Mouse (Mus musculus) skeletal muscle tissue, postnatal 0 days (tissue): ENCODE data around the gene Gm9736. TPM values are rescaled to one million over a fixed set of nuclear protein-coding genes. Genes with fewer than 3 reads are reported as not detected.

Source experiments
- polyA plus RNA-seq: library from polyadenylated mRNA; unstranded; fragments of >200 nt; fragmentation: Nextera tagmentation; extraction: Ambion mirVana; gene quantifications from 2 replicates; pipeline ENCODE4 v1.2.1, GENCODE M21; 2015

Gene Gm9736
- not detected in 2 replicates for polyA plus RNA-seq

DNA sequence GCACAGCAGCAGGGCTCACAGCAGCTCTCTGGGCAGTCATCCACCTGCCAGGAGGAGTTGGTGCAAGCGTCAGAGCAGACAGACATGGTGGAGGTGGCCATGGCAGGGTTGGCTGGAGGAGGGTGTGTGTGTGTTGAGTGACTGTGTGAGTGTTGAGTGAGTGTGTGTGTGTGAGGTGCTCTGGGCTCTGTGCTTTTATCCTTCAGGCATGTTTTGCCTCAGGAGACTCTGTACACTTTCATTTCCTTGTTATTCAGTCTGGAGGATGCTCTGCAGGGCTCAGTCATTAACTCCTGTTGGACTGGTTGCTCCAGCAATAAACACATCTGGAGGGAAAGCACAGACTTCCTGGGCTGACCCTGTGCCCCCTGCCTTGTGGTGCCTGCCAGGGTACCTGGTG lies at the start of gene Gm9736:
Gene Gm9736, minus strand, starts transcription at position 101 of the 400 bp plus-strand sequence.

DNA sequence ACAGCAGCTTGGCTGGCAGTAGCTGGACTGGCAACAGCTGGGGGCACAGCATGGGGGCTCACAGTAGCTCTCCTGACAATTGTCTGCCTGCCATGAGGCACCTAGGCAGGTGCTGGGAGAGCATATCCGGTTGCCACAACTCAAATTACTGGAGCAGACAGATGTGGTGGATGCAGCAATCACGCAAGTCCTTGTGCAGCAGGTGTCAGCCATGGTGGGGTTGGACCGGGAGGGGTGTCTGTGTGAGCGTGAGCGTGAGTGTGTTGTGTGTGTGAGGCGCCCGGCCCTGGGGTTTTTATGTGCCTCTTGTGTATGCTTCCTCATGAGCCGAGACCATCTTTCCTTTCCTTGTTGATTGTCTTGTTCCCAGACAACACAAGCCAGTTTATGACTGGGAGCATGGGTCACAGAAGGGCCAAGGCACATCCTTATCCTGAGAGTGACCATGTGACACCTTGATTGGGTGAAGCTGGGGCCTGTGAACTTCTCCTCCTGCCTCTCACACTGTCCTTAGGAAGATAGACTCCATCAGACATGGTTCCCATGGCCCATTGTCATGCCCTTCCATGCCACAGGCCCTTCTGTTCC lies 47.9 kb upstream of the Gm9736 start, which contains the start of gene Gm19668:
Gene Gm19668, minus strand, starts transcription at position 213 of the 588 bp plus-strand sequence.

DNA sequence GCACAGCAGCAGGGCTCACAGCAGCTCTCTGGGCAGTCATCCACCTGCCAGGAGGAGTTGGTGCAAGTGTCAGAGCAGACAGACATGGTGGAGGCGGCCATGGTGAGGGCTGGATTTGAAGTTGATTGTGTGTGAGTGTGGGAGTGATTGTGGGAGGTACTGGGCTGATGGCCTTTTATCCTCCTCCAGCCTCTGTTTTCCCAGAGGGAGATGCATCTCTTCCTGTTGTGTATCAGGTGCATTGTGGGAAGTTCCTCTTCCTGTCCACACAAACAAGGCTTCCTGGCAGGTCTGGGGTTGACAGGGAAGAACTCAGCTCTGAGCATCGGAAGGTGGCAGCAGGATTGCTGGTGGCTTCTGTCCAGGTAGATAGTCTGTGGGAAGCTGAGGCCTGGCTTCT lies 43.8 kb upstream of the Gm9736 start, which contains the start of gene Gm9639:
Gene Gm9639, minus strand, starts transcription at position 101 of the 400 bp plus-strand sequence.

DNA sequence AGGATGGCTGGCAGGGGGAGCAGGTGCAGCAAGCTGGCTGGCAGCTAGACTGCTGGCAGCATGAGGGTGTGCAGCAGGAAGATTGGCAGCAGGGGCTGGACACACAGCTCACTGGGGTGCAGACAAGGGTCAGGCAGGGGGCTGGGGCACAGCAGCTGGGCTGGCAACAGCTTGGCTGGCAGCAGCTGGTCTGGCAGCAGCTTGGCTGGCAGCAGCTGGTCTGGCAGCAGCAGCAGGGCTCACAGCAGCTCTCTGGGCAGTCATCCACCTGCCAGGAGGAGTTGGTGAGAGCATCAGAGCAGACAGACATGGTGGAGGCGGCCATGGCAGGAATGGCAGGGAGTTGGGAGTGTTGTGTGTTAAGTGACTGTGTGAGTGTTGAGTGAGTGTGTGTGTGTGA lies 36.7 kb upstream of the Gm9736 start, which contains the start of gene Gm7137:
Gene Gm7137, minus strand, starts transcription at position 325 of the 400 bp plus-strand sequence.

DNA sequence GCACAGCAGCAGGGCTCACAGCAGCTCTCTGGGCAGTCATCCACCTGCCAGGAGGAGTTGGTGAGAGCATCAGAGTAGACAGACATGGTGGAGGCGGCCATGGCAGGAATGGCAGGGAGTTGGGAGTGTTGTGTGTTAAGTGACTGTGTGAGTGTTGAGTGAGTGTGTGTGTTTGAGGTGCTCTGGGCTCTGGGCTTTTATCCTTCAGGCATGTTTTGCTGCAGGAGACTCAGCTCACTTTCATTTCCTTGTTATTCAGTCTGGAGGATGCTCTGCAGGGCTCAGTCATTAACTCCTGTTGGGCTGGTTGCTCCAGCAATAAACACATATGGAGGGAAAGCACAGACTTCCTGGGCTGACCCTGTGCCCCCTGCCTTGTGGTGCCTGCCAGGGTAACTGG lies 31.3 kb upstream of the Gm9736 start, which contains the start of gene Gm3250:
Gene Gm3250, minus strand, starts transcription at position 101 of the 400 bp plus-strand sequence.

DNA sequence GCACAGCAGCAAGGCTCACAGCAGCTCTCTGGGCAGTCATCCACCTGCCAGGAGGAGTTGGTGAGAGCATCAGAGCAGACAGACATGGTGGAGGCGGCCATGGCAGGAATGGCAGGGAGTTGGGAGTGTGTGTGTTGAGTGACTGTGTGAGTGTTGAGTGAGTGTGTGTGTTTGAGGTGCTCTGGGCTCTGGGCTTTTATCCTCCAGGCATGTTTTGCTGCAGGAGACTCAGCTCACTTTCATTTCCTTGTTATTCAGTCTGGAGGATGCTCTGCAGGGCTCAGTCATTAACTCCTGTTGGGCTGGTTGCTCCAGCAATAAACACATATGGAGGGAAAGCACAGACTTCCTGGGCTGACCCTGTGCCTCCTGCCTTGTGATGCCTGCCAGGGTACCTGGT lies 25.7 kb upstream of the Gm9736 start, which contains the start of gene Gm7138:
Gene Gm7138, minus strand, starts transcription at position 101 of the 400 bp plus-strand sequence.

DNA sequence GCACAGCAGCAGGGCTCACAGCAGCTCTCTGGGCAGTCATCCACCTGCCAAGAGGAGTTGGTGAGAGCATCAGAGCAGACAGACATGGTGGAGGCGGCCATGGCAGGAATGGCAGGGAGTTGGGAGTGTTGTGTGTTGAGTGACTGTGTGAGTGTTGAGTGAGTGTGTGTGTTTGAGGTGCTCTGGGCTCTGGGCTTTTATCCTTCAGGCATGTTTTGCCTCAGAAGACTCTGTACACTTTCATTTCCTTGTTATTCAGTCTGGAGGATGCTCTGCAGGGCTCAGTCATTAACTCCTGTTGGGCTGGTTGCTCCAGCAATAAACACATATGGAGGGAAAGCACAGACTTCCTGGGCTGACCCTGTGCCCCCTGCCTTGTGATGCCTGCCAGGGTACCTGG lies 20.1 kb upstream of the Gm9736 start, which contains the start of gene Gm3238:
Gene Gm3238, minus strand, starts transcription at position 101 of the 400 bp plus-strand sequence.

DNA sequence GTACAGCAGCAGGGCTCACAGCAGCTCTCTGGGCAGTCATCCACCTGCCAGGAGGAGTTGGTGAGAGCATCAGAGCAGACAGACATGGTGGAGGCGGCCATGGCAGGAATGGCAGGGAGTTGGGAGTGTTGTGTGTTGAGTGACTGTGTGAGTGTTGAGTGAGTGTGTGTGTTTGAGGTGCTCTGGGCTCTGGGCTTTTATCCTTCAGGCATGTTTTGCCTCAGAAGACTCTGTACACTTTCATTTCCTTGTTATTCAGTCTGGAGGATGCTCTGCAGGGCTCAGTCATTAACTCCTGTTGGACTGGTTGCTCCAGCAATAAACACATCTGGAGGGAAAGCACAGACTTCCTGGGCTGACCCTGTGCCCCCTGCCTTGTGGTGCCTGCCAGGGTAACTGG lies 8.4 kb upstream of the Gm9736 start, which contains the start of gene Gm3233:
Gene Gm3233, minus strand, starts transcription at position 101 of the 400 bp plus-strand sequence.

DNA sequence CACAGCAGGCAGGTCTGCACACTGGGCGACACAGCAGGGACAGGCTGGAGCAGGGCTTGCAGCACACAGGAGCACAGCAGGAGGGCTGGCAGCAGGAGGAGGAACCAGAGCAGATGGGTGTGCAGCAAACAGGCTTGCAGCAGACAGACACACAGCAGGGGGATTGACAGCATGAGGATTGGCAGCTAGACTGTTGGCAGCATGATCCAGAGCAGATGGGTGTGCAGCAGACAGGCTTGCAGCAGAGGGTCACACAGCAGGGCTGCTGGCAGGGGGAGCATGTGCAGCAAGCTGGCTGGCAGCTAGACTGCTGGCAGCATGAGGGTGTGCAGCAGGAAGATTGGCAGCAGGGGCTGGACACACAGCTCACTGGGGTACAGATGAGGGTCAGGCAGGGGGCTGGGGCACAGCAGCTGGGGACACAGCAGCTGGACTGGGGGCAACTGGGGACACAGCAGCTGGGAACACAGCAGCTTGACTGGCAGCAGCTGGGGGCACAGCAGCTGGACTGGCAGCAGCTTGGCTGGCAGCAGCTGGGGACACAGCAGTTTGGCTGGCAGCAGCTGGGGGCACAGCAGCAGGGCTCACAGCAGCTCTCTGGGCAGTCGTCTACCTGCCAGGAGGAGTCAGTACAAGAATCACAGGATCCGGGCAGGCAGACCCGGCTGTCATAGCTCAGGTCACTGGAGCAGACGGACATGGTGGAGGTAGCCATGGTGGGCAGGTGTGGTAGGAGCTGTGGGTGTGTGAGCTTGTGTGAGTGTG lies 9.0 kb downstream of the Gm9736 start, which contains the start of gene Gm18596:
Gene Gm18596, minus strand, starts transcription at position 715 of the 765 bp plus-strand sequence.

DNA sequence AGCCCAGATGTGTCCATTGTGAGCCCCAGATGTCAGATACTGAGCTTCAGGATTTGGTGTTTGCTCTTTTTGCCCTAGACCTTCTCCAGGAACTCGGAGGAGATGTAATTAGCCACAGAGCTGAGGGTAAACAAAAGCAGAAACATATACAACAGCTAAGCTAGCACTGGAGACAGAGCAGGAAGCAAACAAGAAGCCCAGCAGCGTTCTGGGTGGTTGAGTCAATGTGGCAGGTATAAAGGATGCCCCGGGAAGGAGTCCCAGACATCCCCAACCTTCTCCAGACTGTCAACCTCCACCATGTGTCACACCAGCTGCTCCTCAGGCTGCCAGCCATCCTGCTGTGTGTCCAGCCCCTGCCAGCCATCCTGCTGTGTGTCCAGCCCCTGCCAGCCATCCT lies 25.0 kb downstream of the Gm9736 start, which contains the start of gene Gm10100:
Gene Gm10100, plus strand, starts transcription at position 301 of the 400 bp plus-strand sequence.

DNA sequence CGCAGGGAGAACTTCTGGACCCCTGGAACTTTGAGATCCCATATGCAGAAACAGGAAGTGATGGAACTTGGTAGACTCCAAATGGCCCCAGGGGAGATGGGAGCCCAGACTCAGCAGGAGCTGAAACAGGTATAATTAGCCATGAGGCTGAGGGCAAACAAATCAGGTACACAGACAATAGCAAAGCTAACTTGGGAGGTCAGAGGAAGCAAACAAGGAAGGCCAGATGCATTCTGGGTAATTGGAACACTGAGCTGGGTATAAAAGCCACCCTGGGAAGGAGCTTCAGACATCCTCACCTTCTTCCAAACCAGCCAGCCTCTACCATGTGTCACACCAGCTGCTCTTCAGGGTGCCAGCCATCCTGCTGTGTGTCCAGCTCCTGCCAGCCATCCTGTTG lies 30.9 kb downstream of the Gm9736 start, which contains the start of gene Krtap12-1:
Gene Krtap12-1, plus strand, starts transcription at position 301 of the 400 bp plus-strand sequence.

DNA sequence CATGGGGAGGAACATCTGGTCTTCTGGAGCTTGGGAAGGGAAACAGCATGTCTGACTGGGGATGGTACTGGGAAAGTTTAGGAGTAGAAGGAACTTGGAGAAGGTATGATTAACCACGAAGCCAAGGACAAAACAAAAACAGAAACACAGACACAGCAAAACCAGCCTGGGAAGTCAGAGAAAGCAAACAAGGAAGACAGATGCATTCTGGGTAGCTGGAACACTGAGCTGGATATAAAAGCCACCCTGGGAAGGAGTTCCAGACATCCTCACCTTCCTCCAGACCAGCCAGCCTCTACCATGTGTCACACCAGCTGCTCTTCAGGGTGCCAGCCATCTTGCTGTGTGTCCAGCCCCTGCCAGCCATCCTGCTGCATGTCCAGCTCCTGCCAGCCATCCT lies 35.6 kb downstream of the Gm9736 start, which contains the start of gene Gm10142:
Gene Gm10142, plus strand, starts transcription at position 301 of the 400 bp plus-strand sequence.

DNA sequence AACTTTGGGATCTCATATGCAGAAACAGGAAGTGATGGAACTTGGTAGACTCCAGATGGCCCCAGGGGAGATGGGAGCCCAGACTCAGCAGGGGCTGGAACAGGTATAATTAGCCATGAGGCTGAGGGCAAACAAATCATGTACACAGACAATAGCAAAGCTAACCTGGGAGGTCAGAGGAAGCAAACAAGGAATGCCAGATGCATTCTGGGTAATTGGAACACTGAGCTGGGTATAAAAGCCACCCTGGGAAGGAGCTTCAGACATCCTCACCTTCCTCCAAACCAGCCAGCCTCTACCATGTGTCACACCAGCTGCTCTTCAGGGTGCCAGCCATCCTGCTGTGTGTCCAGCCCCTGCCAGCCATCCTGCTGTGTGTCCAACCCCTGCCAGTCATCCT lies 40.0 kb downstream of the Gm9736 start, which contains the start of gene Gm10024:
Gene Gm10024, plus strand, starts transcription at position 301 of the 400 bp plus-strand sequence.

DNA sequence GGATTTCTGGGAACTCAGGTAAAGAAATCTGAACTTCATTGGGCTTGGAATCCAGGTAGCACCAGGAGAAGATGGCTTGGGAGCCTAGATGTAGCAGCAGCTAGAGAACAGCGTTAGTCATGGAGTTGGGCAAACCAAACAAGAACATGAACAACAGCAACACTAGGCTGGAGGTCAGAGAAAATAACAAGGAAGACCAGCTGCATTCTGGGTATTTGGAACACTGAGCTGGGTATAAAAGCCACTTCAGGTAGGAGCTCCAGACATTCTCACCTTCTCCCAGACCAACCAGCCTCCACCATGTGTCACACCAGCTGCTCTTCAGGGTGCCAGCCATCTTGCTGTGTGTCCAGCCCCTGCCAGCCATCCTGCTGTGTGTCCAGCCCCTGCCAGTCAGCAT lies 44.8 kb downstream of the Gm9736 start, which contains the start of gene Gm10272:
Gene Gm10272, plus strand, starts transcription at position 301 of the 400 bp plus-strand sequence.

Other genes with a start within 250 kb of the Gm9736 start
- 13.1 and 15.7 TPM in 2 replicates for gene Fam207a, start 235.6 kb downstream of the Gm9736 start, polyA plus RNA-seq
- gene Itgb2, start 221.1 kb downstream of the Gm9736 start, polyA plus RNA-seq, result 1.6 and 1.8 TPM in 2 replicates
- 79.3 and 92.3 TPM in 2 replicates for gene Pttg1ip, start 169.6 kb downstream of the Gm9736 start, polyA plus RNA-seq
- gene Sumo3, start 145.3 kb downstream of the Gm9736 start, polyA plus RNA-seq, result 133 and 146 TPM in 2 replicates
- 5.2 and 11.3 TPM in 2 replicates for gene Gm49325, start 145.2 kb downstream of the Gm9736 start, polyA plus RNA-seq
- gene Ube2g2, start 129.1 kb downstream of the Gm9736 start, polyA plus RNA-seq, result 112 and 114 TPM in 2 replicates
- 0.07 TPM in 1 of 2 replicates, not detected in the other for gene Tspear, start 64.8 kb downstream of the Gm9736 start, polyA plus RNA-seq
- not detected in 2 replicates for gene Gm19402, start 60.6 kb downstream of the Gm9736 start, polyA plus RNA-seq
- not detected in 2 replicates for gene Gm9508, start 54.1 kb downstream of the Gm9736 start, polyA plus RNA-seq
- gene Gm10272, start 44.7 kb downstream of the Gm9736 start, polyA plus RNA-seq, result not detected in 2 replicates
- not detected in 2 replicates for gene Gm10024, start 39.9 kb downstream of the Gm9736 start, polyA plus RNA-seq
- not detected in 2 replicates for gene Gm10142, start 35.5 kb downstream of the Gm9736 start, polyA plus RNA-seq
- not detected in 2 replicates for gene Krtap12-1, start 30.8 kb downstream of the Gm9736 start, polyA plus RNA-seq
- not detected in 2 replicates for gene Gm10100, start 24.9 kb downstream of the Gm9736 start, polyA plus RNA-seq
- gene Gm18596, start 8.7 kb downstream of the Gm9736 start, polyA plus RNA-seq, result not detected in 2 replicates
- not detected in 2 replicates for gene Gm3233, start 8.3 kb upstream of the Gm9736 start, polyA plus RNA-seq
- gene Gm3238, start 20.0 kb upstream of the Gm9736 start, polyA plus RNA-seq, result not detected in 2 replicates
- gene Gm7138, start 25.6 kb upstream of the Gm9736 start, polyA plus RNA-seq, result not detected in 2 replicates
- gene Gm3250, start 31.2 kb upstream of the Gm9736 start, polyA plus RNA-seq, result not detected in 2 replicates
- gene Gm7137, start 36.8 kb upstream of the Gm9736 start, polyA plus RNA-seq, result not detected in 2 replicates
- gene Gm9639, start 43.7 kb upstream of the Gm9736 start, polyA plus RNA-seq, result not detected in 2 replicates
- not detected in 2 replicates for gene Gm19668, start 47.8 kb upstream of the Gm9736 start, polyA plus RNA-seq
- not detected in 2 replicates for gene Gm9507, start 60.5 kb upstream of the Gm9736 start, polyA plus RNA-seq
- gene Gm2696, start 63.3 kb upstream of the Gm9736 start, polyA plus RNA-seq, result not detected in 2 replicates
- not detected in 2 replicates for gene Krtap10-4, start 75.7 kb upstream of the Gm9736 start, polyA plus RNA-seq
- gene Krtap10-10, start 84.6 kb upstream of the Gm9736 start, polyA plus RNA-seq, result not detected in 2 replicates
- gene Gm36176, start 95.4 kb upstream of the Gm9736 start, polyA plus RNA-seq, result not detected in 2 replicates
- gene Gm10318, start 101.5 kb upstream of the Gm9736 start, polyA plus RNA-seq, result not detected in 2 replicates
- gene Gm3285, start 110.6 kb upstream of the Gm9736 start, polyA plus RNA-seq, result not detected in 2 replicates
- gene Lrrc3, start 151.2 kb upstream of the Gm9736 start, polyA plus RNA-seq, result 0.61 and 0.74 TPM in 2 replicates
- 0.33 and 0.35 TPM in 2 replicates for gene Trpm2, start 219.2 kb upstream of the Gm9736 start, polyA plus RNA-seq
- gene 1810043G02Rik, start 227.2 kb upstream of the Gm9736 start, polyA plus RNA-seq, result 12.9 and 13.1 TPM in 2 replicates